Mouse (Mus musculus): Measurements from ENCODE around the gene Retnla. TPM values are rescaled to one million over a fixed set of nuclear protein-coding genes. Genes with fewer than 3 reads are reported as not detected.

The Retnla gene
- not detected in 2 replicates for polyA plus RNA-seq (2015; fragmentation: Nextera tagmentation; extraction: Ambion mirVana)

DNA sequence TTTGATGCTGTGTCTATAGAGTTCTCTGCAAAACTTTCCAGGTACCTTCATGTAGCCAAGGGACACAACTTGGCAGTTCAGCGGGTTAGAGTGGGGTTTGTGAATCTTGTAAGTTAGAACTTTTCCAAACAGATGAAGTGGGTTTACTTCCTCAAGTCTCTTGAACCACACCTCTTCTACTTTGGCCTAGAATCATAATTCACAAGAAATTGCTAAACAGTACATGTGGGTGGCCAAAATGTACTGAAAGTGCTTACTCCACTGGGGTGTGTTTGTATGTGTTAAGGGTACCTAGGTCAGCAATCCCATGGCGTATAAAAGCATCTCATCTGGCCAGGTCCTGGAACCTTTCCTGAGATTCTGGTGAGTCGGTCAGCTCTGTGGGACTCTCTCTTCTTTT, at the start of gene Retnla:
TSS of gene Retnla (plus strand) at position 286 of the 400 bp plus-strand sequence.
- Histone ChIP-seq H3K27me3 (no peaks in the 10 kb centered on the region), H3K36me3 (ENCODE audit: poor library complexity, severe bottlenecking) (no peaks in the 10 kb centered on the region), H3K27ac (no peak within 1 kb of the TSS), H3K9ac (no peak within 1 kb of the TSS), H3K4me1 (no peaks in the 10 kb centered on the region), H3K4me2 (no peak within 1 kb of the TSS), H3K4me3 (no peak within 1 kb of the TSS), H3K9me3 (replicated peaks) (no peaks in the 10 kb centered on the region)
- no peak for ATAC-seq
- WGBS: 85% methylated on average over 3 of the region's 3 CpGs

DNA sequence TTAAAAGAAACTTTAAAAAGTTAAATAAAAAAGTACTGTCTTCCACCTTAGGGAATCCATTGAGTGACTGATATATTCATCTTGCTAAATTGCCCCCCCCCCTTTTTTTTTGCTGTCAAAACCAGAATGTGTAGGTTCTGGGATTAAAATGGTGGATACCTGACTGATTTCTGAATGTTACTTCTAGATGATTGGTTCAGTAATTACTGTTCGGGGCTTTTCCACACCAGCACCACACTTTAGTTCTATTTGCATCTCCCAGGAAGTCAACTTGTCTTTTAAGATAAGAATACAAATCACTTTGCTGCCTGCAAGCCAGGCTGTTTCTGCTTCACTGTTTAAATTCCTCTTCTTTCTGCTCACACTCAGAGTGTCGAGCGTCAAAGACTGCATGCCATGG, 44.1 kb upstream of the Retnla start:
- Histone ChIP-seq H3K27me3 (no peaks in the 10 kb centered on the region), H3K9me3 (replicated peaks) (no peaks in the 10 kb centered on the region), H3K4me2 (no peak overlapping the region), H3K4me3 (no peak overlapping the region), H3K27ac (no peak overlapping the region), H3K4me1 (no peaks in the 10 kb centered on the region), H3K9ac (no peak overlapping the region), H3K36me3 (ENCODE audit: poor library complexity, severe bottlenecking) (no peaks in the 10 kb centered on the region)
- WGBS: 86% methylated on average over 3 of the region's 3 CpGs
- no peak for ATAC-seq

DNA sequence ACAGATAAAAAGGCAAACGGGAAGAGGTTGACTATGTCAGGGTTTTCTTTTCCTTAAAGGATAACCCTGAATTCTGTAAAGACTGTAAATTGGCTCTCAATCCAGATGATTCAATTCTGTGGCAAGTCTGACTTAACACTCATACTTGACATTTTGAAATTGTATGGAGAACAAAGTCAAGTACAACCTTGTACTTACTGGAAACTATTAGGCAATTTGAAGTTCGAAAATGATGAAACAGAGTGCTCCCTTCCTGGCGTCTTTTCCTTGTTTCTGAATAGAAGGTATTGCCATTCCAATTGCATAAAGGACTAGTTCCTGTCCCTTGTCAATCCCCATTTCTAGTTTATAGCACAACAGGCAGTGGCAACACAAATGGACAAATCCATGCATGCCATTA, 42.9 kb upstream of the Retnla start:
- no peak overlapping the region for H3K27ac ChIP-seq
- WGBS: 88% methylated on average over 3 of the region's 3 CpGs
- H3K27me3 ChIP-seq: no peaks in the 10 kb centered on the region
- H3K36me3 ChIP-seq (ENCODE audit: poor library complexity, severe bottlenecking): no peaks in the 10 kb centered on the region
- H3K4me1 ChIP-seq: no peaks in the 10 kb centered on the region
- no peak overlapping the region for H3K4me2 ChIP-seq
- no peak overlapping the region for H3K9ac ChIP-seq
- H3K9me3 ChIP-seq (replicated peaks): no peaks in the 10 kb centered on the region
- no peak overlapping the region for H3K4me3 ChIP-seq
- no peak for ATAC-seq

GRCm38 (mm10) chr16:48800906-48801305, 41.4 kb upstream of the Retnla start:
- Histone ChIP-seq H3K36me3 (ENCODE audit: poor library complexity, severe bottlenecking) (no peaks in the 10 kb centered on the region), H3K4me2 (no peak overlapping the region), H3K4me1 (no peaks in the 10 kb centered on the region), H3K9ac (no peak overlapping the region), H3K27ac (no peak overlapping the region), H3K9me3 (replicated peaks) (no peaks in the 10 kb centered on the region), H3K27me3 (no peaks in the 10 kb centered on the region), H3K4me3 (no peak overlapping the region)
- 94% methylated on average over 2 of the region's 2 CpGs for WGBS
- no peak for ATAC-seq

DNA sequence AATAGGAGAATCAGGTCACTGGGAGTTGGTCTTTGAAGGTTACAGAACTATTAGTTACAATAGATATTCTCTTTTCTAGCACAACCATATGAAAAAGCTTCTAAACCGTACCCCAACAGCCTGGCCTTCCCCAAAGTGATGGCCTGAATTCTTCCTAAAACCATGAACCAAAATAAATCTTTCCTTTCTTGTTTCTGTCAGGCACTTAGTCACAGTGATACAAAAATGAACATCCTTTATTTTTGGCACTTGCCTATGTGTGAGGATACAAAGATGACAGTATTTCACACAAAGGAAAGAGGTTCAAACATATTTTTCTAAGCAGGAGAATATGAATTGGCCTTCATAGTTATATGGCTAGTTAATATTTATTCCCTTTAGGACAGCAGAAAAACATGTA, 36.9 kb upstream of the Retnla start:
- Histone ChIP-seq H3K4me2 (no peak overlapping the region), H3K27ac (no peak overlapping the region), H3K27me3 (no peaks in the 10 kb centered on the region), H3K4me1 (no peaks in the 10 kb centered on the region), H3K4me3 (no peak overlapping the region), H3K9me3 (replicated peaks) (no peaks in the 10 kb centered on the region), H3K9ac (no peak overlapping the region), H3K36me3 (ENCODE audit: poor library complexity, severe bottlenecking) (no peaks in the 10 kb centered on the region)
- no peak for ATAC-seq
- 88% methylated on average over 1 of the region's 1 CpGs for WGBS

- Histone ChIP-seq H3K4me1 (no peaks in the 10 kb centered on the region), H3K4me2 (no peak overlapping the region), H3K36me3 (ENCODE audit: poor library complexity, severe bottlenecking) (no peaks in the 10 kb centered on the region), H3K4me3 (no peak overlapping the region), H3K27me3 (no peaks in the 10 kb centered on the region), H3K9me3 (replicated peaks) (no peaks in the 10 kb centered on the region), H3K9ac (no peak overlapping the region), H3K27ac (no peak overlapping the region)
- ATAC-seq: no peak
- WGBS: 86% methylated on average over 1 of the region's 1 CpGs
Observed at GRCm38 (mm10) chr16:48806521-48806920, 35.8 kb upstream of the Retnla start.

- H3K27ac ChIP-seq: no peak overlapping the region
- no peaks in the 10 kb centered on the region for H3K36me3 ChIP-seq (ENCODE audit: poor library complexity, severe bottlenecking)
- no peak overlapping the region for H3K4me3 ChIP-seq
- H3K4me1 ChIP-seq: no peaks in the 10 kb centered on the region
- no peaks in the 10 kb centered on the region for H3K9me3 ChIP-seq (replicated peaks)
- H3K9ac ChIP-seq: no peak overlapping the region
- ATAC-seq: no peak
- H3K27me3 ChIP-seq: no peaks in the 10 kb centered on the region
- no peak overlapping the region for H3K4me2 ChIP-seq
- 59% methylated on average over 2 of the region's 2 CpGs for WGBS
Observed at GRCm38 (mm10) chr16:48809374-48809773, 33.0 kb upstream of the Retnla start.

- 91% methylated on average over 7 of the region's 7 CpGs for WGBS
- Histone ChIP-seq H3K4me1 (no peaks in the 10 kb centered on the region), H3K27ac (no peak overlapping the region), H3K9me3 (replicated peaks) (no peaks in the 10 kb centered on the region), H3K4me3 (no peak overlapping the region), H3K9ac (no peak overlapping the region), H3K4me2 (no peak overlapping the region), H3K36me3 (ENCODE audit: poor library complexity, severe bottlenecking) (no peaks in the 10 kb centered on the region), H3K27me3 (no peaks in the 10 kb centered on the region)
- no peak for ATAC-seq
Observed at GRCm38 (mm10) chr16:48811881-48812436, 30.4 kb upstream of the Retnla start.

DNA sequence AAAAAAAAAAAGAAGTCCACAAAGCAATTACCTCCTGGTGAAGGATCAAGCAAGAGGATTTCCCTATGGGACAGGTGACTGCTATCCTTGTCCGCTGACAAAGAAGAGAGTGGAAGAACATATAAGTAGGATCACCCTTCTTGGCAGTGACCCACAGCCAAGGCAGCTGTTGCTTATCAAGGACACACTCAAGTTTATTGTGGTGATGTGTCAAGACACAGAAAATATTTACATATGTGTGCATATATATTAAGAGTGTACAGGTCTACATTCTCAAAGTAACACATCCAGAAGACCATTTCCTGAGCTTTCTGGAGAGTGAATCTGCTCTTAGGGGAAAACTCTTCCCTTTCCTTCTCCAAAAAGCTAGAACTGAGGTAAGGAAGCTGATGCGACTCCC, 25.7 kb upstream of the Retnla start, which contains the start of gene Retnlb:
TSS of gene Retnlb (plus strand) at position 162 of the 400 bp plus-strand sequence.
- Histone ChIP-seq H3K27me3 (no peaks in the 10 kb centered on the region), H3K4me1 (no peaks in the 10 kb centered on the region), H3K27ac (no peak within 1 kb of the TSS), H3K9ac (no peak within 1 kb of the TSS), H3K9me3 (replicated peaks) (no peaks in the 10 kb centered on the region), H3K4me2 (no peak within 1 kb of the TSS), H3K36me3 (ENCODE audit: poor library complexity, severe bottlenecking) (no peaks in the 10 kb centered on the region), H3K4me3 (no peak within 1 kb of the TSS)
- 98% methylated on average over 2 of the region's 2 CpGs for WGBS
- no peak for ATAC-seq

DNA sequence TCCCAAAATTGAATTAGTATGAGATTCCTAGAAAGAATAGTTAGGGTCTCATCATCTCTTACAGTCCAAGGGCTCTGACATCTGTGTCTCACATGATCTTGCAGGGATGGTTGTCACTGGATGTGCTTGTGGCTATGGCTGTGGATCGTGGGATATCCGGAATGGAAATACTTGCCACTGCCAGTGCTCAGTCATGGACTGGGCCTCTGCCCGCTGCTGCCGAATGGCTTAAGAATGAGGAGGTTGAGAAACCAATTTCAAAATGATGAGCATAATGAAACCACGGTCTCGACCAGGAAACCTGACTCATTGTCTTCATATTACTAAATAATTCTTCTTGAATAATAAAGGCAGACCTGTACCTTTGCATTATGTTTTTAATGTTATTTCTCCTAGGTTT, 23.8 kb upstream of the Retnla start:
- no peaks in the 10 kb centered on the region for H3K36me3 ChIP-seq (ENCODE audit: poor library complexity, severe bottlenecking)
- no peaks in the 10 kb centered on the region for H3K27me3 ChIP-seq
- no peak for ATAC-seq
- no peak overlapping the region for H3K9ac ChIP-seq
- H3K9me3 ChIP-seq (replicated peaks): no peaks in the 10 kb centered on the region
- H3K4me3 ChIP-seq: no peak overlapping the region
- no peak overlapping the region for H3K27ac ChIP-seq
- H3K4me2 ChIP-seq: no peak overlapping the region
- WGBS: 95% methylated on average over 6 of the region's 6 CpGs
- H3K4me1 ChIP-seq: no peaks in the 10 kb centered on the region

DNA sequence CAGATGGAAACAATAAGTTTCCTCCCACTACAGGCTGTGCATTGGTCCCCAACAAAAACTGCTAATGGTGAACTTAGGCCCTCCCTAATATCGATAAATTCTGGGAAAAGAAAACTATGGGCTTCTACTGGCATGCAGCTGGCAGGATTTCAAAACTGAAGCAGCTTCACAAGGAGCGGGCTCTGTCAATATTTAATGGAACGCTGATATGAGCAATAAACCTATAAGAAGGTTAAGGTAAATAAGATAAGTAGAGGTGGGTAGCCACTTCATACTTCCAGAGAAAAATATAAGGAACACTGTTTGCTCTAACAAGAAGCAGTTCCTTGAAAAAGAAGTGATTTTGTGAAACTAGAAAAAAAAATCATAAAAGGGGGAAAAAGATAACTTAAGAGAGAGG, 15.9 kb upstream of the Retnla start:
- Histone ChIP-seq H3K27me3 (no peaks in the 10 kb centered on the region), H3K36me3 (ENCODE audit: poor library complexity, severe bottlenecking) (no peaks in the 10 kb centered on the region), H3K27ac (no peak overlapping the region), H3K4me3 (no peak overlapping the region), H3K9me3 (replicated peaks) (no peaks in the 10 kb centered on the region), H3K4me1 (no peaks in the 10 kb centered on the region), H3K4me2 (no peak overlapping the region), H3K9ac (no peak overlapping the region)
- 90% methylated on average over 3 of the region's 3 CpGs for WGBS
- no peak for ATAC-seq

DNA sequence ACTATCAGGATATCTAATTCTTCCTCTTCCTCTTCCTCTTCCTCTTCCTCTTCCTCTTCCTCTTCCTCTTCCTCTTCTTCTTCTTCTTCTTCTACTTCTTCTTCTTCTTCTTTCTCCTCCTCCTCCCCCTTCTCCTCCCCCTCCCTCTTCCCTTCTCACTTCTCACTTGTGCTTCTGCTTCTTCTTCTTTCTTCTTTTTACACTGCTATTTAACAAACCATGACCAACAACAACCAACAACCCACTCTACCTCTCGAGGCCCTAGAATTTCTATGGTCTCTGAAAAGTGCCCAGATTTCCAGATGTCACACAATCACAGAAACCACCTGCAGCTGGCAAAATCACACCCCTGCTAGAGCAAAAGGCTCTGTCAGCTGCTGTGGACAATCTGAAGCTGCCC, 14.7 kb upstream of the Retnla start:
- no peaks in the 10 kb centered on the region for H3K4me1 ChIP-seq
- no peak overlapping the region for H3K4me3 ChIP-seq
- no peak for ATAC-seq
- no peaks in the 10 kb centered on the region for H3K9me3 ChIP-seq (replicated peaks)
- no peaks in the 10 kb centered on the region for H3K36me3 ChIP-seq (ENCODE audit: poor library complexity, severe bottlenecking)
- 75% methylated on average over 1 of the region's 1 CpGs for WGBS
- H3K9ac ChIP-seq: no peak overlapping the region
- no peak overlapping the region for H3K4me2 ChIP-seq
- H3K27me3 ChIP-seq: no peaks in the 10 kb centered on the region
- no peak overlapping the region for H3K27ac ChIP-seq

- no peak for ATAC-seq
- no peaks in the 10 kb centered on the region for H3K9me3 ChIP-seq (replicated peaks)
- 86% methylated on average over 4 of the region's 4 CpGs for WGBS
Observed at GRCm38 (mm10) chr16:48829060-48829459, 13.3 kb upstream of the Retnla start.

More at GRCm38 (mm10) chr16:48829060-48829459, 13.3 kb upstream of the Retnla start:
- Histone ChIP-seq H3K27ac (no peak overlapping the region), H3K9ac (no peak overlapping the region), H3K36me3 (ENCODE audit: poor library complexity, severe bottlenecking) (no peaks in the 10 kb centered on the region), H3K27me3 (no peaks in the 10 kb centered on the region), H3K4me3 (no peak overlapping the region), H3K4me1 (no peaks in the 10 kb centered on the region), H3K4me2 (no peak overlapping the region)

Measured in forebrain, embryonic 13.5 days (tissue).